Mouse (Mus musculus) thymus, adult 18-20 months (tissue): ENCODE data around the gene Afap1.

Experiments used
- DNase-seq, 2 experiments: peaks; one replicate each; pipeline ENCODE4 v3.0.0; 2022; ENCODE audit warnings: mixed read lengths in 2 of 2

Gene Afap1

GRCm38 (mm10) chr5:35975681-35976080 lies 82.6 kb downstream of the Afap1 start:
- DNase-seq, result peak; percentile 27 to 37

- DNase-seq, result no peak
These were observed 87.4 kb downstream of the Afap1 start for GRCm38 (mm10) chr5:35980542-35980941.

- DNase-seq, result no peak
These were observed 88.2 kb downstream of the Afap1 start for GRCm38 (mm10) chr5:35981341-35981740.

- DNase-seq, result peak; percentile 36 to 49
These were observed 88.9 kb downstream of the Afap1 start for GRCm38 (mm10) chr5:35981976-35982375.

GRCm38 (mm10) chr5:35985611-35986010 lies 92.5 kb downstream of the Afap1 start:
- no peak for DNase-seq

- no peak for DNase-seq
These were observed 95.0 kb downstream of the Afap1 start for GRCm38 (mm10) chr5:35988085-35988484.

- no peak for DNase-seq
These were observed 96.4 kb downstream of the Afap1 start for GRCm38 (mm10) chr5:35989506-35989905.

- DNase-seq, result no peak
These were observed 97.0 kb downstream of the Afap1 start for GRCm38 (mm10) chr5:35989986-35990735.

GRCm38 (mm10) chr5:36003797-36004196 lies 110.7 kb downstream of the Afap1 start:
- DNase-seq, result no peak

- peak; percentile 32 to 44 for DNase-seq
These were observed 113.0 kb downstream of the Afap1 start for GRCm38 (mm10) chr5:36006106-36006505.

GRCm38 (mm10) chr5:36006586-36006985 lies 113.5 kb downstream of the Afap1 start:
- DNase-seq, result no peak

GRCm38 (mm10) chr5:36007649-36008048 lies 114.5 kb downstream of the Afap1 start:
- DNase-seq, result no peak

- no peak for DNase-seq
These were observed 116.3 kb downstream of the Afap1 start for GRCm38 (mm10) chr5:36009405-36009804.

- no peak for DNase-seq
These were observed 125.2 kb downstream of the Afap1 start for GRCm38 (mm10) chr5:36018366-36018765.

- DNase-seq, result no peak
These were observed 128.0 kb downstream of the Afap1 start for GRCm38 (mm10) chr5:36021091-36021490.

- DNase-seq, result no peak
These were observed 129.2 kb downstream of the Afap1 start for GRCm38 (mm10) chr5:36022361-36022760.

- DNase-seq, result no peak
These were observed 131.0 kb downstream of the Afap1 start for GRCm38 (mm10) chr5:36024003-36024685.

GRCm38 (mm10) chr5:36025076-36025475 lies 132.0 kb downstream of the Afap1 start:
- no peak for DNase-seq

GRCm38 (mm10) chr5:36033531-36034426 lies 140.7 kb downstream of the Afap1 start:
- DNase-seq, result no peak

- DNase-seq, result no peak
These were observed 146.5 kb downstream of the Afap1 start for GRCm38 (mm10) chr5:36039596-36039995.

GRCm38 (mm10) chr5:36040398-36041235 lies 147.5 kb downstream of the Afap1 start:
- no peak for DNase-seq

GRCm38 (mm10) chr5:36041236-36041562 lies 148.1 kb downstream of the Afap1 start:
- DNase-seq, result no peak
